Mouse (Mus musculus) sigmoid colon, adult 10 weeks (tissue): ENCODE results near the gene Snca. TPM values are rescaled to one million over a fixed set of nuclear protein-coding genes. Genes with fewer than 3 reads are reported as not detected.

ENCODE experiments used
- polyA plus RNA-seq: library from polyadenylated mRNA; stranded (reverse); fragments of 350-450 nt; fragmentation: Illumina TruSeq; extraction: RNeasy Lipid Tissue Mini Kit (QIAGEN cat#74804); gene quantifications from one replicate; pipeline ENCODE4 v1.2.3, GENCODE M21; 2014; ENCODE audit warnings: low read depth, low replicate concordance

The Snca gene
- polyA plus RNA-seq = 3.5 TPM

GRCm38 (mm10) chr6:60829282-60829891 is at the start of gene Snca:
TSS of gene Snca (minus strand) at chr6:60829855.

Other genes starting within 250 kb of the Snca start
- 52.6 TPM for gene Mmrn1, start 95.1 kb upstream of the Snca start, polyA plus RNA-seq